Mouse (Mus musculus) ZHBTc4 (cell line): ENCODE results near the gene Rpl27a.

Experiments used
- DNase-seq: peaks from one replicate; pipeline ENCODE4 v3.0.0-alpha.2; 2011; ENCODE audit warnings: low read depth, low spot score

The Rpl27a gene

GRCm38 (mm10) chr7:109518838-109519696 is at the start of gene Rpl27a:
Gene Rpl27a, plus strand, starts transcription at chr7:109519147.
- DNase-seq: peak; percentile 99

- DNase-seq: no peak
Measured at GRCm38 (mm10) chr7:109470700-109471099, 48.2 kb upstream of the Rpl27a start.

- DNase-seq: no peak
Measured at GRCm38 (mm10) chr7:109477926-109478325, 41.0 kb upstream of the Rpl27a start.

GRCm38 (mm10) chr7:109480765-109481197 is 38.2 kb upstream of the Rpl27a start:
- peak; percentile 34 for DNase-seq

- DNase-seq: no peak
Measured at GRCm38 (mm10) chr7:109484221-109484620, 34.7 kb upstream of the Rpl27a start.

- DNase-seq: no peak
Measured at GRCm38 (mm10) chr7:109492616-109493318, 26.2 kb upstream of the Rpl27a start.

- no peak for DNase-seq
Measured at GRCm38 (mm10) chr7:109493319-109494316, 25.3 kb upstream of the Rpl27a start.

GRCm38 (mm10) chr7:109497507-109497906 is 21.4 kb upstream of the Rpl27a start:
- DNase-seq: no peak

- peak; percentile 94 for DNase-seq
Measured at GRCm38 (mm10) chr7:109507119-109507518, 11.8 kb upstream of the Rpl27a start.

- peak; percentile 44 for DNase-seq
Measured at GRCm38 (mm10) chr7:109507572-109507971, 11.4 kb upstream of the Rpl27a start.

- DNase-seq: no peak
Measured at GRCm38 (mm10) chr7:109508034-109508433, 10.9 kb upstream of the Rpl27a start, which contains the start of gene Trim66. Gene Trim66, minus strand, starts transcription at chr7:109508134.

GRCm38 (mm10) chr7:109510799-109511198 is 8.1 kb upstream of the Rpl27a start:
- no peak for DNase-seq

- DNase-seq: no peak
Measured at GRCm38 (mm10) chr7:109511838-109512237, 7.1 kb upstream of the Rpl27a start.

- no peak for DNase-seq
Measured at GRCm38 (mm10) chr7:109516500-109516899, 2.4 kb upstream of the Rpl27a start.

GRCm38 (mm10) chr7:109518036-109518681 is 788 bp upstream of the Rpl27a start:
- peak; percentile 79 for DNase-seq

- peak; percentile 34 for DNase-seq
Measured at GRCm38 (mm10) chr7:109519936-109520335, 989 bp downstream of the Rpl27a start.

GRCm38 (mm10) chr7:109522084-109522483 is 3.1 kb downstream of the Rpl27a start:
- DNase-seq: peak; percentile 28

- no peak for DNase-seq
Measured at GRCm38 (mm10) chr7:109523304-109523703, 4.4 kb downstream of the Rpl27a start.

- DNase-seq: peak; percentile 68
Measured at GRCm38 (mm10) chr7:109523741-109524441, 4.9 kb downstream of the Rpl27a start.

GRCm38 (mm10) chr7:109524442-109524744 is 5.4 kb downstream of the Rpl27a start:
- no peak for DNase-seq
